Mouse (Mus musculus) neural tube, embryonic 14.5 days (tissue): ENCODE results near the gene Apol6. TPM values are rescaled to one million over a fixed set of nuclear protein-coding genes. Genes with fewer than 3 reads are reported as not detected.

Experiments used
- ATAC-seq: fragments of 200-750 bp; cut with Nextera tagmentation; 2 replicates; pipeline ENCODE4 v1.8.0; 2017; ENCODE audit warnings: low read depth, mild to moderate bottlenecking, moderate TSS enrichment, moderate library complexity
- H3K27ac ChIP-seq: fragments of 300-500 bp; sonication (generic); 2 replicates; pipeline ENCODE4 v1.5.1; 2014; ENCODE audit warnings: low read depth, mild to moderate bottlenecking, control low read depth, low read length, moderate library complexity, mixed read lengths
- H3K27me3 ChIP-seq: fragments of 300-500 bp; sonication (generic); 2 replicates; pipeline ENCODE4 v1.6.1; 2014; ENCODE audit warnings: low read length; ENCODE audit not compliant: control insufficient read depth, insufficient read depth
- H3K36me3 ChIP-seq: fragments of 300-500 bp; sonication (generic); 2 replicates; pipeline ENCODE4 v1.6.1; 2014; ENCODE audit warnings: low read length, mixed read lengths; ENCODE audit not compliant: control insufficient read depth, insufficient read depth
- H3K4me1 ChIP-seq: fragments of 300-500 bp; sonication (generic); 2 replicates; pipeline ENCODE4 v1.6.1; 2014; ENCODE audit warnings: low read length; ENCODE audit not compliant: control insufficient read depth, insufficient read depth
- H3K4me2 ChIP-seq: fragments of 300-500 bp; sonication (generic); 2 replicates; pipeline ENCODE4 v1.6.1; 2014; ENCODE audit warnings: mild to moderate bottlenecking, low read depth, low read length, control low read depth
- H3K4me3 ChIP-seq: fragments of 300-500 bp; sonication (generic); 2 replicates; pipeline ENCODE4 v1.5.1; 2014; ENCODE audit warnings: low read depth, low read length, control low read depth, mixed read lengths
- H3K9ac ChIP-seq: fragments of 300-500 bp; sonication (generic); replicated peaks from 2 replicates; pipeline ENCODE4 v1.6.1; 2014; ENCODE audit warnings: low read depth, mild to moderate bottlenecking, control low read depth, low read length, mixed read lengths
- H3K9me3 ChIP-seq: fragments of 300-500 bp; sonication (generic); 2 replicates; pipeline ENCODE4 v1.6.1; 2016; ENCODE audit warnings: low read length; ENCODE audit not compliant: control insufficient read depth
- WGBS: fragments of 180-500 bp; shearing (Covaris S2); extraction: QIAGEN DNeasy Blood & Tissue Kit; methylation state at CpG from one replicate; pipeline ENCODE4 v1.1.7; 2014; 5-methylcytosine and 5-hydroxymethylcytosine counted together
- polyA plus RNA-seq: library from polyadenylated mRNA; unstranded; fragments of >200 nt; fragmentation: Nextera tagmentation; extraction: Ambion mirVana; gene quantifications from 2 replicates; pipeline ENCODE4 v1.2.1, GENCODE M21; 2014

Apol6 gene
- polyA plus RNA-seq, 1 experiment from 2014 or later = 0.08 TPM

DNA sequence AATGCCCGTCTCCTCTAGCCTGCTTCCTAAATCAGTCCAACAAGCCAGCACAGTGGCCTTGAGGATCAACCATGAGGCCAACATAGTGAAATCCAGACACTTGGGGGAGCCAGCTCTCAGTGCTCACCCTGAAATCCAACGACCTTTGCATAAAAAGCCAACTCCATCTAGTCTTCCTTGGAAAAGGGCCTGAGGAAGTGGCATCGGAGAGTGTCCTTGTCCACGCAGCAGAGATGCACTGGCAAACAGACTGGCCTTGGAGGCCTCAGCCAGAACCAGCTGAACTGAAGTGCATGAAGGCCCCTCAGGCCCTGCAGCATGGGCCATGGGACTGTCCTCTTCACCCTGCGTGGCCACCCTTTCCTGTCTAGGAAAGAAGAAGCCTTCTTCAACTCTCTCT is 36.9 kb downstream of the Apol6 start:
- Histone ChIP-seq H3K27ac (no peak overlapping the region), H3K4me3 (no peak overlapping the region), H3K4me1 (no peaks in the 10 kb centered on the region), H3K4me2 (no peak overlapping the region), H3K36me3 (peaks cover 44% of the 10 kb centered on the region), H3K9ac (no peak overlapping the region), H3K9me3 (no peaks in the 10 kb centered on the region), H3K27me3 (no peaks in the 10 kb centered on the region)
- ATAC-seq = no peak
- WGBS = 86% methylated on average over 5 of the region's 5 CpGs

DNA sequence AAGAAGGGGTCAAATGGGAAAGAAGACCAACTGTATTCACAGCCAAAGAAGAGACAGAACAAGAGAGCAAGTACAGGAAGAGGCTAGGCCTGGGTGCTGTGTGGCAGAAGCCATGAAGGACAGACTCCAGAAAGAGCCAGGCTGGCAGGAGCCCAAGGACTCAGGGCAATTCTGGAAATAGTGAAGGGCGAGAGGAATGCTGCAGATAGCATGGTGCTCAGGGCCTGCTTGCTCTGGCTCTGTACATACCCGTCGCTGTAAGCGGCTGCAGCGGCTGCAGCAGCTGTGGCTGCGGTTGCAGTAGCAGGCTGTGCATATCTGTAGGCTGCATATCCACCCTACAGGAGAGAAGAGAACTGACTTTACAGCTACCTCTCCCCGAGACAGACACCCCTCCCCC is 41.3 kb downstream of the Apol6 start:
- Histone ChIP-seq H3K4me2 (no peak overlapping the region), H3K27me3 (no peaks in the 10 kb centered on the region), H3K9me3 (no peaks in the 10 kb centered on the region), H3K4me1 (0 out of 2 replicates have a peak, but pooled peaks cover 3% of the 10 kb centered on the region), H3K36me3 (peaks cover 29% of the 10 kb centered on the region), H3K4me3 (no peak overlapping the region), H3K27ac (no peak overlapping the region), H3K9ac (no peak overlapping the region)
- no peak for ATAC-seq
- 88% methylated on average over 7 of the region's 7 CpGs for WGBS

DNA sequence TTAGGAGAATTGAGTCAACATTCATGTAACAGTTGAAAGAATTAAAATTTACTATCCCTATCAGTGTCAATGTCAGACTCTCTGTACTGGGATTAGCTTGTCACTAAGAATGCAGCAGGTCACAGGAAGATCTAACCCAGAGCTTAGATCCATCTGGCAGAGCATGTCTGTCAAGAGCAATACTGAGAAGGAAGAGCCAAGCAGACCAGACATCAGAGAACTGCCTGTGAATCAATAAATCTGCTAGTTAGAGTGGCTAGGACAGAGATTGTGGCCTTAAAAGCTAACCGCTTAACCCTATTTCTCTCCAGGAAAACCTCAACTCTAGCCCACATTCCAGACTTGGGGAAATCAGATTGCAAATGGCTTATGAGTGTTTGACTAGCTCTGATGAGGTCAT is 42.0 kb downstream of the Apol6 start:
- Histone ChIP-seq H3K9ac (no peak overlapping the region), H3K4me1 (0 out of 2 replicates have a peak, but pooled peaks cover 3% of the 10 kb centered on the region), H3K27ac (no peak overlapping the region), H3K4me3 (no peak overlapping the region), H3K27me3 (no peaks in the 10 kb centered on the region), H3K9me3 (no peaks in the 10 kb centered on the region), H3K4me2 (no peak overlapping the region), H3K36me3 (peaks cover 29% of the 10 kb centered on the region)
- ATAC-seq = no peak
- WGBS = 97% methylated on average over 1 of the region's 1 CpGs

DNA sequence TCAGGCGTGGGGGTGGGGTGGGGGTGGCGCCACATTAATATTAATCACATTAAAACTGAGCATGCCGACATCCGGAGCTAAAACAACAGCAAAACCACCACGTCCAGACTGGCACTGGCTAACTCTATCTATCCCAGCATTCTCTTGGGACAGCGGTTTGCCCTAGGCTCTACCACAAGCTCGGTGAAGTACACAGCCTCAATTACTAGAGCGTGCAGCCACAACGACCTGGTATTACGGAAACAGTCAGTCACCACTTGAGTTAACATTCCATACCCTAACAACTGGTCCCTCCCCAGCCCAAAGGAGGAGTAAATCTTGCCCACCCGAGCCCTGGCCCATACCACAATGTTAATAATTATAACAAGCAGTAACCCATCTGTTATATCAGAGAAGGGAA is 44.7 kb downstream of the Apol6 start:
- WGBS = 46% methylated on average over 11 of the region's 11 CpGs
- H3K27ac ChIP-seq = no peak overlapping the region

DNA sequence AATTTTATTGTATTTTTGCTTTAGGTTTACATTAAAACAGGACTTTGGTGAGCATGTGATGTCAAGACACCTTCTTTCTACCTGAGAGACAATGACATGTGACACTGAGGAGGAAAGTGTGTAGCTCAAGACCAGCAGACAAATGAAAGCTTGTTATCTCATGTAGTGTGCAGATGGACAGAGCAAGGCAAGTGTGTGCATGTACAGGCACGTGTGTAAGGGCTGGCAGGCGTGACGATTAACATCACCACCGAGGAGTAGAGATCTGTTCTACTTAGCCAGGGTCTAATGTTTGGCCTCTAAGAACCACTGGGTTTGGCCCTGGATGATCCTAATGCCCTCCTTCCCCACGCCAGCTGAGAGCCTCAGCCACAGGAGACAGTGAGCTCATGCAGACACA is 46.0 kb downstream of the Apol6 start:
- Histone ChIP-seq H3K9ac (no peak overlapping the region), H3K27ac (no peak overlapping the region), H3K4me3 (no peak overlapping the region), H3K4me2 (no peak overlapping the region), H3K9me3 (no peaks in the 10 kb centered on the region), H3K36me3 (peaks cover 31% of the 10 kb centered on the region), H3K4me1 (0 out of 2 replicates have a peak, but pooled peaks cover 3% of the 10 kb centered on the region), H3K27me3 (no peaks in the 10 kb centered on the region)
- no peak for ATAC-seq
- 94% methylated on average over 5 of the region's 5 CpGs for WGBS

More for the DNA sequence above, 44.7 kb downstream of the Apol6 start:
- no peak overlapping the region for H3K4me3 ChIP-seq
- no peaks in the 10 kb centered on the region for H3K9me3 ChIP-seq
- H3K4me1 ChIP-seq = 0 out of 2 replicates have a peak, but pooled peaks cover 3% of the 10 kb centered on the region
- no peaks in the 10 kb centered on the region for H3K27me3 ChIP-seq
- no peak for ATAC-seq
- no peak overlapping the region for H3K9ac ChIP-seq
- H3K4me2 ChIP-seq = no peak overlapping the region
- H3K36me3 ChIP-seq = peaks cover 36% of the 10 kb centered on the region

DNA sequence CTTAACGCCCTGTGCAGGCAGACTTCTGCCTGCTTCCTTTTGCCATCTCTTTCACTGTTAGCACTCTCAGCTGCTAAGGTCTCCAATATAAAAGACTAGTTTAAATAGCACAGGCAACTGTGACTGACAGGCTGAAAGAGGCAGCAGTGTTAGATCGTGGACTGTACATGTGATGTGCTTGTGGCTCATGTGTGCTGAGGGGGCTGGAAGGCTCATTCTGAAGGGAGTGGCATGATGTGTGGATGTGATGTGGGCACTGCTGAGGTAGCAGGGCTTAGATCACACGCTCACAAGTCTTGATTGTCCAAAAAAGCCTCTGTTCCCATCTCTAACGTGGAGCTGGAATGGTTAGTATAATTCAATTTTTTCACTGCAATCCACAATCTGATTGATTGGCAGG is 46.9 kb downstream of the Apol6 start:
- ATAC-seq = no peak
- Histone ChIP-seq H3K27me3 (no peaks in the 10 kb centered on the region), H3K4me2 (no peak overlapping the region), H3K9me3 (no peaks in the 10 kb centered on the region), H3K4me1 (0 out of 2 replicates have a peak, but pooled peaks cover 3% of the 10 kb centered on the region), H3K36me3 (peaks cover 28% of the 10 kb centered on the region), H3K4me3 (no peak overlapping the region), H3K9ac (no peak overlapping the region), H3K27ac (no peak overlapping the region)
- WGBS = 92% methylated on average over 4 of the region's 4 CpGs

DNA sequence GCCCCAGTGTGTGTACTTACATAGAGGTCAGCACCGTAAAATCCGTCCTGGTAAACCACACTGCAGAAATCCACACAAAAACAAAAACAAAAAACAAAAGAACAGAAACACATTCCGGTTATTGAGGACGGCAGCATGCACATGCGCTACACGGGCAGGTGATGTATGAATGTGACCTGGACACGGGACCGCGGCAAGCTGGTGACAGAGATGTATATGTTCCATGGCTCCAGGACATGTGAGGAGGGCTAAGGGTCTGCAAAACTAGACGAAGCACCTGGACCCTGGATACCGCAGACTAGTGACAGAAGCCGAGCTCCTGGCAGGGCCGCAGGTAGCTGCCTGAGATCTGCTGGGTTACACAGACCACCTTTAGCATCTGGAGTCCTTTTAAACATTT is 49.9 kb downstream of the Apol6 start:
- WGBS = 94% methylated on average over 13 of the region's 13 CpGs
- ATAC-seq = no peak
- peaks cover 42% of the 10 kb centered on the region for H3K36me3 ChIP-seq

DNA sequence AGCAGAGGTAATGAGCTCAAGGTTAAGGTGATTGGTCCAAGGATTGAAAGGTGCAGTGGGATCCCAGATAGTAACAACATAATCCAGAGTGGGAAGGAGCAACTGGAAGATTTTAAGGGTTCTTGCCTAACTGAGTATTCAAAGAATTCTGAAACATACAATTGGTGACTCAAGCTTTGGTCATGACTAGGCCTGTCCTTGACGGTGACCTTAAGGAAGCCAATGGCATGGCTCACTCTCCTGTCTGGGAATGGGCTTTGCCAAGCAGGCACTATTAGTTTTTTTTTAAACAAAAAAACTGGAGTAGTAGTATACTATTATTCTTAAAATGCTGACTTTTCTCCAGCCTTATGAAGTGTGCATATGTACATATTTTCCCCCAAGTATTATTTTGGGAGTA is 50.7 kb downstream of the Apol6 start:
- Histone ChIP-seq H3K27me3 (no peaks in the 10 kb centered on the region), H3K27ac (no peak overlapping the region), H3K9ac (no peak overlapping the region), H3K36me3 (peaks cover 44% of the 10 kb centered on the region), H3K4me3 (no peak overlapping the region), H3K9me3 (no peaks in the 10 kb centered on the region), H3K4me2 (no peak overlapping the region), H3K4me1 (0 out of 2 replicates have a peak, but pooled peaks cover under 1% of the 10 kb centered on the region)
- WGBS = 97% methylated on average over 1 of the region's 1 CpGs
- ATAC-seq = no peak

More for the DNA sequence above, 49.9 kb downstream of the Apol6 start:
- Histone ChIP-seq H3K4me3 (no peak overlapping the region), H3K9me3 (no peaks in the 10 kb centered on the region), H3K4me1 (0 out of 2 replicates have a peak, but pooled peaks cover 3% of the 10 kb centered on the region), H3K27me3 (no peaks in the 10 kb centered on the region), H3K9ac (no peak overlapping the region), H3K27ac (no peak overlapping the region), H3K4me2 (no peak overlapping the region)

DNA sequence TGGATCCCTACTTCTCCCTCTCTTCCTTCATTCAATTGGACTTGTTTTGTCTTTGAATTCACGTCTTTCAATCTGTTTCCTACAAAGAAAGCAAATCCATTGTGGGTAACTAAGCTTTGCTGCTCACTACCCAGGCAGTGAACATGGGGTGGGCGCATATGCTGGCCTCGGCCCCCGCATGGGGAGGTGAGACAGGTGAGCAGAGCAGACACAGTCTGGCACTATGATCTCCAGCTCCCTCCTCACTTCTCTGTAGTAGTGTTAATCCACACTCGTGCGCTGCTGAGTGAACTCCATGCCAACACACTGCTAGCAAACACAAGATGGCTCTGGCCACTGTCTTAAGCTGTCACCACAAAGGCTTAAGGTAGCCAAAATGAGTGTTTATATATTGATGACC is 52.8 kb downstream of the Apol6 start:
- H3K9ac ChIP-seq = no peak overlapping the region
- H3K4me3 ChIP-seq = no peak overlapping the region
- no peaks in the 10 kb centered on the region for H3K9me3 ChIP-seq
- 95% methylated on average over 6 of the region's 6 CpGs for WGBS
- H3K36me3 ChIP-seq = peaks cover 52% of the 10 kb centered on the region
- no peaks in the 10 kb centered on the region for H3K4me1 ChIP-seq
- H3K4me2 ChIP-seq = no peak overlapping the region
- H3K27ac ChIP-seq = peak overlapping the region; percentile 16; the same call in 1 of the 2 replicates
- no peak for ATAC-seq
- H3K27me3 ChIP-seq = no peaks in the 10 kb centered on the region
